Mouse (Mus musculus) olfactory bulb, adult 2 months (tissue): ENCODE results near the gene Gm47791.

ENCODE experiments used
- CTCF ChIP-seq: fragments of 200-500 bp; IDR thresholded peaks from 2 replicates; pipeline ENCODE4 v1.5.1; 2012; ENCODE audit warnings: low read depth, mild to moderate bottlenecking, low read length, moderate library complexity; ENCODE audit not compliant: insufficient read depth
- POLR2A ChIP-seq: fragments of 200-500 bp; IDR thresholded peaks from 2 replicates; pipeline ENCODE4 v1.6.1; 2012; ENCODE audit warnings: mild to moderate bottlenecking, low read depth, low read length, moderate library complexity; ENCODE audit not compliant: insufficient read depth

GRCm38 (mm10) chr1:82771022-82771586 is at the start of gene Gm47791:
- no peak for TF ChIP-seq POLR2A
- no peak for TF ChIP-seq CTCF
